Mouse (Mus musculus) mature B cell (primary cell): ENCODE results near the gene Emilin1.

Experiments
- in situ Hi-C: fragments of 300-500 bp; cut with MboI; formaldehyde crosslinking; loops from 2 replicates; pipeline ENCODE4 v1.14.3; 2019

Gene Emilin1

GRCm38 (mm10) chr5:30925217-30925616, 12.0 kb downstream of the Emilin1 start:
- in situ Hi-C loops, result no loop called here

GRCm38 (mm10) chr5:30926073-30926472, 12.9 kb downstream of the Emilin1 start:
- in situ Hi-C loops, result no loop called here

- in situ Hi-C loops, result no loop called here
These were observed 14.8 kb downstream of the Emilin1 start for GRCm38 (mm10) chr5:30927945-30928529.

GRCm38 (mm10) chr5:30930121-30930520, 16.9 kb downstream of the Emilin1 start:
- in situ Hi-C loops, result loop anchor here (10.0 kb wide), 1 partner anchor 125 kb away; no protein-coding TSS in a partner anchor

GRCm38 (mm10) chr5:30930846-30931245, 17.6 kb downstream of the Emilin1 start:
- in situ Hi-C loops, result loop anchor here (10.0 kb wide), 1 partner anchor 126 kb away; no protein-coding TSS in a partner anchor

- in situ Hi-C loops, result loop anchor here (10.0 kb wide), 1 partner anchor 127 kb away; no protein-coding TSS in a partner anchor
These were observed 18.2 kb downstream of the Emilin1 start for GRCm38 (mm10) chr5:30931378-30931777.

GRCm38 (mm10) chr5:30933705-30934104, 20.5 kb downstream of the Emilin1 start:
- in situ Hi-C loops, result loop anchor here (10.0 kb wide), 1 partner anchor 129 kb away; no protein-coding TSS in a partner anchor

- in situ Hi-C loops, result loop anchor here (10.0 kb wide), 1 partner anchor 130 kb away; no protein-coding TSS in a partner anchor
These were observed 21.7 kb downstream of the Emilin1 start for GRCm38 (mm10) chr5:30934725-30935461.

- in situ Hi-C loops, result no loop called here
These were observed 29.8 kb downstream of the Emilin1 start for GRCm38 (mm10) chr5:30943004-30943403.

- in situ Hi-C loops, result no loop called here
These were observed 31.1 kb downstream of the Emilin1 start for GRCm38 (mm10) chr5:30944344-30944743.

- in situ Hi-C loops, result no loop called here
These were observed 32.0 kb downstream of the Emilin1 start, which contains the start of gene Cgref1 for GRCm38 (mm10) chr5:30944956-30945781. Gene Cgref1 (minus strand): TSS chr5:30945591.

GRCm38 (mm10) chr5:30948620-30949019, 35.4 kb downstream of the Emilin1 start:
- in situ Hi-C loops, result no loop called here

GRCm38 (mm10) chr5:30949654-30950326, 36.6 kb downstream of the Emilin1 start:
- in situ Hi-C loops, result no loop called here

- in situ Hi-C loops, result no loop called here
These were observed 37.2 kb downstream of the Emilin1 start for GRCm38 (mm10) chr5:30950451-30950850.

- in situ Hi-C loops, result no loop called here
These were observed 37.7 kb downstream of the Emilin1 start for GRCm38 (mm10) chr5:30950922-30951321.

- in situ Hi-C loops, result no loop called here
These were observed 38.5 kb downstream of the Emilin1 start for GRCm38 (mm10) chr5:30951706-30952105.

GRCm38 (mm10) chr5:30952551-30952950, 39.3 kb downstream of the Emilin1 start:
- in situ Hi-C loops, result no loop called here

- in situ Hi-C loops, result no loop called here
These were observed 40.9 kb downstream of the Emilin1 start for GRCm38 (mm10) chr5:30954065-30954464.

GRCm38 (mm10) chr5:30954556-30954955, 41.4 kb downstream of the Emilin1 start:
- in situ Hi-C loops, result no loop called here

- in situ Hi-C loops, result no loop called here
These were observed 42.5 kb downstream of the Emilin1 start for GRCm38 (mm10) chr5:30955751-30956150.

- in situ Hi-C loops, result no loop called here
These were observed 44.7 kb downstream of the Emilin1 start for GRCm38 (mm10) chr5:30957891-30958290.
